Mouse (Mus musculus): Measurements from ENCODE around the gene Nr1h2. TPM values are rescaled to one million over a fixed set of nuclear protein-coding genes. Genes with fewer than 3 reads are reported as not detected.
A peak's percentile ranks its signal among the peaks of the same experiment; 100 is the strongest.

The Nr1h2 gene
- total and polyA plus RNA-seq, 3 experiments: 13.9 to 50.0 (median 43.8) TPM

- TF ChIP-seq CHD2 (IDR thresholded peaks at IDR 0.05; ENCODE audit: low read length): peak; percentile 49; the same call in 1 of the 2 replicates
- no peak for TF ChIP-seq SMC3 (IDR thresholded peaks at IDR 0.05; ENCODE audit: low read depth, low read length)
- no peak for TF ChIP-seq MAFK (IDR thresholded peaks at IDR 0.05; ENCODE audit: insufficient replicate concordance, low read length)
- TF ChIP-seq TBP (conservative IDR thresholded peaks at IDR 0.05; ENCODE audit: low read depth, low read length): peak; percentile 95
- TF ChIP-seq IRF4 (IDR thresholded peaks at IDR 0.05; ENCODE audit: low read depth, low read length): no peak
Measured at GRCm38 (mm10) chr7:44531946-44532732, 21.6 kb downstream of the Nr1h2 start, which contains the start of gene Spib (continued).

DNA sequence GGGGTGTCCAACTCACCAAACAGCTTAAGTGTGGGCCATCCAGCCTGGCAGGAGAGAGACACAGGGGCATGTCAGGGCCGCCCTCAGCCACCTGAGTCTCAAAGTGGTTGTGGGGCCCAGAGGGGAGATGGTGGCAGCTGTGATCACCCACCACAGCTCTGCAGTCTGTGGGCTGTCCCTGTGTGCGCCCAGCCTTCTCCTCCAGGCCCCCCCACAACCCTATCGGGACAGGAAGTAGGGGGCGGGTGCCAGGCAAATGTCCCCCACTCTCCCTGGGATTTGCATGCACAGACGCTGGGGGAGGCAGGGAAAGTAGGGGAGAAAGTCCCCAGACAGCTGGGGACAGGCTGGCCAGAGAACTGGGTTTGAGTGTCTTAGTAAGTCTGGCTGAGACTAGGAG lies 22.5 kb downstream of the Nr1h2 start:
- Histone ChIP-seq H3K4me3 (replicated peaks in 1 of 3; ENCODE audit: low read depth in 2 of 3, low read length in 2 of 3, poor library complexity in 1 of 3) (peak overlapping the region; percentile 65 to 77 (median 72)), H3K4me1 (ENCODE audit: control insufficient read depth in 1 of 2, insufficient read depth in 2 of 2) (peaks cover 48 to 57% of the 10 kb centered on the region in 2 experiments), H3K4me2 (ENCODE audit: insufficient read depth, low read depth, poor library complexity, severe bottlenecking) (peak overlapping the region; percentile 52; the same call in 1 of the 2 replicates), H3K27ac (ENCODE audit: insufficient read depth, low read depth) (peak overlapping the region; percentile 98), H3K27me3 (replicated peaks) (no peaks in the 10 kb centered on the region), H3K9ac (ENCODE audit: insufficient read depth, low read depth) (peak overlapping the region; percentile 77; the same call in 1 of the 2 replicates), H3K36me3 (replicated peaks in 1 of 2; ENCODE audit: control insufficient read depth in 1 of 2, insufficient read depth in 1 of 2, low read length in 1 of 2) (peaks cover 27 to 67% of the 10 kb centered on the region in 2 experiments), H3K9me3 (replicated peaks; ENCODE audit: low read length) (no peaks in the 10 kb centered on the region), H3K79me2 (replicated peaks; ENCODE audit: control insufficient read depth, extremely low read depth, insufficient read depth, poor library complexity, severe bottlenecking) (peaks cover 10% of the 10 kb centered on the region)
- peak; percentile 90 for DNase-seq (ENCODE audit: extremely low read depth)
- in situ Hi-C loops (cut with MboI; ENCODE audit: low pct_ligation_motif_present, low pct_unique_long_range_greater_than_20kb, low sequenced_read_pairs): no loop called here
- dilution Hi-C loops (cut with MboI; ENCODE audit: extremely low pct_ligation_motif_present, extremely low pct_unique_long_range_greater_than_20kb, low sequenced_read_pairs): no loop called here
- TF ChIP-seq BHLHE40 (IDR thresholded peaks at IDR 0.05; ENCODE audit: low read depth, low read length) (peak; percentile 83), EP300 (IDR thresholded peaks at IDR 0.05; ENCODE audit: low read length) (peak; percentile 56; the same call in 1 of the 2 replicates), ZMIZ1 (IDR thresholded peaks at IDR 0.05; ENCODE audit: low read depth, low read length) (peak; percentile 74; the same call in 1 of the 2 replicates), CHD2 (IDR thresholded peaks at IDR 0.05; ENCODE audit: low read length) (peak; percentile 68; the same call in 1 of the 2 replicates), ZKSCAN1 (IDR thresholded peaks at IDR 0.05; ENCODE audit: borderline replicate concordance, low read depth, low read length) (no peak), RAD21 (IDR thresholded peaks at IDR 0.05; ENCODE audit: low read depth, low read length) (no peak), JUN (IDR thresholded peaks at IDR 0.05; ENCODE audit: insufficient read depth, low read depth, low read length) (no peak), IRF4 (IDR thresholded peaks at IDR 0.05; ENCODE audit: low read depth, low read length) (peak; percentile 84), SMC3 (IDR thresholded peaks at IDR 0.05; ENCODE audit: low read depth, low read length) (no peak), E2F4 (IDR thresholded peaks at IDR 0.05; ENCODE audit: insufficient replicate concordance, low read depth, low read length) (no peak), GABPA (IDR thresholded peaks at IDR 0.05; ENCODE audit: insufficient replicate concordance, low read depth, low read length) (no peak), KAT2A (IDR thresholded peaks at IDR 0.05; ENCODE audit: insufficient replicate concordance, low read length) (no peak), MAFK (IDR thresholded peaks at IDR 0.05; ENCODE audit: insufficient replicate concordance, low read length) (peak; percentile 65), USF2 (conservative IDR thresholded peaks at IDR 0.05; ENCODE audit: low read depth, low read length) (no peak), ETS1 (conservative IDR thresholded peaks at IDR 0.05; ENCODE audit: low read depth, low read length) (peak; percentile 95), POLR2AphosphoS2 (IDR thresholded peaks at IDR 0.05; ENCODE audit: low read depth, low read length) (no peak), USF1 (IDR thresholded peaks at IDR 0.05; ENCODE audit: low read depth, low read length) (no peak), MEF2A (IDR thresholded peaks at IDR 0.05; ENCODE audit: borderline replicate concordance, low read depth, low read length) (peak; percentile 87), ZC3H11A (IDR thresholded peaks at IDR 0.05; ENCODE audit: low read depth, low read length) (no peak), MAX (IDR thresholded peaks at IDR 0.05; ENCODE audit: low read length) (no peak; the same call in 1 of the 2 replicates), RCOR1 (conservative IDR thresholded peaks at IDR 0.05; ENCODE audit: low read depth, low read length) (0 out of 2 replicates have a peak, but pooled peaks have one; percentile 11), NRF1 (IDR thresholded peaks at IDR 0.05; ENCODE audit: low read depth, low read length) (peak; percentile 46; the same call in 1 of the 2 replicates), TCF12 (IDR thresholded peaks at IDR 0.05; ENCODE audit: low read depth, low read length) (peak; percentile 98), HCFC1 (IDR thresholded peaks at IDR 0.05; ENCODE audit: low read depth, low read length) (peak; percentile 48), PAX5 (IDR thresholded peaks at IDR 0.05; ENCODE audit: low read length) (no peak), MXI1 (IDR thresholded peaks at IDR 0.05; ENCODE audit: low read depth, low read length) (no peak; the same call in 1 of the 2 replicates), MYC (IDR thresholded peaks at IDR 0.05; ENCODE audit: low read depth, low read length) (no peak), JUND (conservative IDR thresholded peaks at IDR 0.05; ENCODE audit: low read depth, low read length) (no peak), CTCF (conservative IDR thresholded peaks at IDR 0.05 in 1 of 2, IDR thresholded peaks at IDR 0.05 in 1 of 2; ENCODE audit: low read depth in 2 of 2, low read length in 2 of 2) (no peak), TBP (conservative IDR thresholded peaks at IDR 0.05; ENCODE audit: low read depth, low read length) (0 out of 2 replicates have a peak, but pooled peaks have one; percentile 32), MAZ (IDR thresholded peaks at IDR 0.05; ENCODE audit: low read depth, low read length) (peak; percentile 99), CHD1 (IDR thresholded peaks at IDR 0.05; ENCODE audit: low read depth, low read length) (no peak), ELF1 (IDR thresholded peaks at IDR 0.05; ENCODE audit: low read depth, low read length) (peak; percentile 82), SIN3A (IDR thresholded peaks at IDR 0.05; ENCODE audit: low read length) (peak; percentile 93)

Data from CH12.LX (cell line).